Mouse (Mus musculus): ENCODE results near the gene Wdr48. TPM values are rescaled to one million over a fixed set of nuclear protein-coding genes. Genes with fewer than 3 reads are reported as not detected.

The Wdr48 gene
- polyA plus RNA-seq, 1 experiment, result 47.3 TPM

DNA sequence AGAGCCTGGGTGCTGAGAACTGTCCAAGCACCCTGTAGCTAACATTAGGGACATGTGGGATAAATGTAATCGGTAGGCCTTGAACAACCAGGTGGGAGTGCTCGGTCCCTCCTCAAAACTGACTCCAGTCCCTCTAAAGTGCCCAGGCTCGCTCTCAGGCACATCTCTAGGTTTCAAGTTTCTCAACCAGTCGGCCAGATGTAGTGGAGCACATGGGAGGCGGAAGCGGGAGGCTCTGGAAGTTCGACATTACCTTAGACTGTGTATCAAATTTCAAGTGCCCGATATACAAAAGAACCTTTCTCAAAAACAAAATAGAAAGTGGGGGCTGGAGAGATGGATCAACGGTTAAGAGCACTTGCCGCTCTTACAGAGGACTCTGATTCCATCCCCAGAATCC is 45.0 kb downstream of the Wdr48 start:
- peaks cover 5% of the 10 kb centered on the region; the same call in 1 of the 2 replicates for H3K4me1 ChIP-seq (ENCODE audit: control insufficient read depth, insufficient read depth, low read length)
- 70% methylated on average over 10 of the region's 10 CpGs for WGBS
- H3K4me3 ChIP-seq (replicated peaks; ENCODE audit: extremely low read depth, low read depth, low read length), result no peak overlapping the region
- TF ChIP-seq POLR2A (IDR thresholded peaks at IDR 0.05; ENCODE audit: borderline replicate concordance, extremely low read depth, low read depth, low read length) (no peak), CTCF (IDR thresholded peaks at IDR 0.05; ENCODE audit: insufficient read depth, low read length) (no peak)
- DNase-seq, result no peak

DNA sequence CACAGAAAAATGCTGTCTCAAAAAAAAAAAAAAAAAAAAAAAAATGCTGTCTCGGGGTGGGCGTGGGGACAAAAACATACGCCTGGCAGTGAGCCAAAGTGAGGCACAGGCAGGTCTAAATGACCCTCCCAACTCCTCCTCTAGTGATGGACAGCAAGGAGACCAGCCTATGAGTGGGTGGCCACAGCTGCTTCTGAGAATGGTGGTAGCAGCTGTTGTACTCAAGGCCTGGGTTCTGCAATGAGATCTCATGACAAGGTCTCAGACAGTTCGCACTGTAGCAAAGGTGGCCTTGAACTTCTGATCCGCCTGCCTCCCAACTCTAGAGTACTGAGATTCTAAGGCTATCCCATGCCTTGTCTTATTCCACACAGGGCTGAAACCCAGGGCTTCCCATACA is 46.7 kb downstream of the Wdr48 start:
- Histone ChIP-seq H3K4me3 (replicated peaks; ENCODE audit: extremely low read depth, low read depth, low read length) (no peak overlapping the region), H3K4me1 (ENCODE audit: control insufficient read depth, insufficient read depth, low read length) (peaks cover 2% of the 10 kb centered on the region; the same call in 1 of the 2 replicates)
- DNase-seq, result no peak
- WGBS, result 61% methylated on average over 5 of the region's 5 CpGs
- no peak for TF ChIP-seq CTCF (IDR thresholded peaks at IDR 0.05; ENCODE audit: insufficient read depth, low read length)
- TF ChIP-seq POLR2A (IDR thresholded peaks at IDR 0.05; ENCODE audit: borderline replicate concordance, extremely low read depth, low read depth, low read length), result no peak

DNA sequence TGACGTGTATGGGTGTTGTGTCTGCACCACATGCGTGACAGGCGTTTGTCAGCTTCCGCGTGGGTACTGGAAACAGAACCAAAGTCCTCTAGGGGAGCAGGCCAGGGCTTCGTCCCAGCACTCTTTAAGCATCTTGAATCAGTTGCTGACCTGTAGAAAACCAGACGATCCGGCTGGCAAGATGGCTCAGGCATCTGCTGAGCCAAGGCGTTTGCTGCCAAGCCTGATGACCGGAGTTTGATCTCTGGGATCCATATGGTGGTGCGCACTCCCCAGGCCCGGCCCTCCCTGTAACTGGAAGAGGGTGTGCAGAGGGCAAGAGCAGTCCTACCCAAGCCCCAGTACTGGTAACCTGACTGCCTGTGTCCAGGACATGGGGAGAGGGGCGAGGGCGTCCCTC is 47.2 kb downstream of the Wdr48 start:
- H3K4me1 ChIP-seq (ENCODE audit: control insufficient read depth, insufficient read depth, low read length), result no peaks in the 10 kb centered on the region
- TF ChIP-seq POLR2A (IDR thresholded peaks at IDR 0.05; ENCODE audit: borderline replicate concordance, extremely low read depth, low read depth, low read length) (no peak), CTCF (IDR thresholded peaks at IDR 0.05; ENCODE audit: insufficient read depth, low read length) (no peak)
- no peak overlapping the region for H3K4me3 ChIP-seq (replicated peaks; ENCODE audit: extremely low read depth, low read depth, low read length)
- DNase-seq, result no peak
- WGBS, result 74% methylated on average over 14 of the region's 14 CpGs

DNA sequence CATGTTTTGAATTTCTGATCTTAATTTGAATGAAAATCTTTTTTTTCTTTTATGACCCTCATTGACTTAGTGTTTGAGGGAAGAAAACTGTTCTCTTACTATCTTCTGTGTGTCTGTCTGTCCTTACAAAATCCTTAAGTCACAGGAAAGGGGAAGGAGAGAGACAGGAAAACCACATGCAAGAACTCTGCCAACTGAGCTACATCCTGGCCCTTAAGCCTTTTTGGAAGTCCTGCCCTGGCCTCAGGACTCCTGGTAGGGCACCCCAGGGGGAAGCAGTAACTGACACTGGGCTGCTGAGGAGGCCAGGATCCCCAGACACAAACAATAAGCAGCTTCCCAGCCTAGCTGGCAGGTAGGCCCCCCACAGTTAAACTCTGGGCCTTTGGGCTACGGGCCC is 48.6 kb downstream of the Wdr48 start:
- no peaks in the 10 kb centered on the region for H3K4me1 ChIP-seq (ENCODE audit: control insufficient read depth, insufficient read depth, low read length)
- 83% methylated on average over 1 of the region's 1 CpGs for WGBS
- no peak for DNase-seq
- no peak overlapping the region for H3K4me3 ChIP-seq (replicated peaks; ENCODE audit: extremely low read depth, low read depth, low read length)
- no peak for TF ChIP-seq CTCF (IDR thresholded peaks at IDR 0.05; ENCODE audit: insufficient read depth, low read length)
- no peak for TF ChIP-seq POLR2A (IDR thresholded peaks at IDR 0.05; ENCODE audit: borderline replicate concordance, extremely low read depth, low read depth, low read length)

DNA sequence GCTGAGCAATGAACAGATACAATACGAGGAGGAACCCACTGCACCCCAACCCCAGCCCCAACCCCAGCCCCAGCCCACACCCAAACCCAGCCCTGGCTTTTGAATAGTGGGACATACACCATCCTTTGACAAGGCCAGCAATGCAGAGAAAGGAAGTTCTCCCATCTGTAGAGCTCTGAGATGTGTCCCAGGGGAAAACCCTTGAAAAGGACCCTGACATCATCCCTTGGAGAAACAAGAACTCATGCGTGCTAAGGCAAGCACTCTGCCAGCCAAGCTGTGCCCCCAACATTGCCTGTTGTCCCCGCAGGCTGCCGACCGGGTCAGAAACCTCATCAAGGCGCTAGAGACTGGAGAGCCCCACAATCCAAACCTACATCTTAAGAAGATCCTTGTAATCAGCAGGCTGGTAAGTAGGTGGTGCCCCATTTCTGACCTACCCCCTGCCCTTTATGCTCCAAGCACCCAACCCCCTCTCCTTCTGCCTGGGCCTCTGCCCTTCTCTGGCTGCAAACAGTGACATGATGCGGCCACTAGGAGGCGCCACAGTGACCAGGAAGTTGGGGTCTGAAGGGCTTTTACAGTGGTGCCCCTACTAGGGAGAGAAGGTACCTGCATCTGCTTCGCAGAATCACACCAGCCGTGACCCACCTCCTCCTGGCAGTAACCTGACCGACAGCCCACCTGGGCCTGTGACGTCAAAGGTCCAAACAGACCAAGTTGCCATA is 50.7 kb downstream of the Wdr48 start:
- DNase-seq, result no peak
- Histone ChIP-seq H3K4me3 (replicated peaks; ENCODE audit: extremely low read depth, low read depth, low read length) (no peak overlapping the region), H3K4me1 (ENCODE audit: control insufficient read depth, insufficient read depth, low read length) (no peaks in the 10 kb centered on the region)
- TF ChIP-seq CTCF (IDR thresholded peaks at IDR 0.05; ENCODE audit: insufficient read depth, low read length) (peak; percentile 32; the same call in 1 of the 2 replicates), POLR2A (IDR thresholded peaks at IDR 0.05; ENCODE audit: borderline replicate concordance, extremely low read depth, low read depth, low read length) (no peak)
- WGBS, result 68% methylated on average over 12 of the region's 12 CpGs

DNA sequence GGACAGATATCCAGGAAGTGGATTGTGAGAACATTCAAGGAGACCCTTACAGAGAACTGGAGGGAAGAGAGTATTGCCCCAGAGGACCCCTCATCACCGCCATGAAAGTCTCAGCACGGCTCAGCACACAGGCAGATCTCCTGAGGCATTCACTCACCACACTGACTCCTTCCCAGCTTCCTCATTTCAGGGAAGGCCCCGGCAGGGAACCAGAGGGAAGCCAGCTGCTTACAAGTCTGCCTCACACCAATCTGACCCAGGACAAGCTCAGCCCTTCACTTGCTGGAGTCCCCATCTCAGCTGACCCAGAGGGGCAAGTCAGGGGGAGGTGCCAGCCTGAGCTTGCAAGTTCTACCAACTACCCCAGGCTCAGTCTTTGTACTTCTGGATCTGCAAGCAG is 54.1 kb downstream of the Wdr48 start:
- 34% methylated on average over 3 of the region's 3 CpGs for WGBS
- no peak for DNase-seq
- no peak for TF ChIP-seq CTCF (IDR thresholded peaks at IDR 0.05; ENCODE audit: insufficient read depth, low read length)
- no peak for TF ChIP-seq POLR2A (IDR thresholded peaks at IDR 0.05; ENCODE audit: borderline replicate concordance, extremely low read depth, low read depth, low read length)
- H3K4me3 ChIP-seq (replicated peaks; ENCODE audit: extremely low read depth, low read depth, low read length), result no peak overlapping the region
- H3K4me1 ChIP-seq (ENCODE audit: control insufficient read depth, insufficient read depth, low read length), result no peaks in the 10 kb centered on the region

DNA sequence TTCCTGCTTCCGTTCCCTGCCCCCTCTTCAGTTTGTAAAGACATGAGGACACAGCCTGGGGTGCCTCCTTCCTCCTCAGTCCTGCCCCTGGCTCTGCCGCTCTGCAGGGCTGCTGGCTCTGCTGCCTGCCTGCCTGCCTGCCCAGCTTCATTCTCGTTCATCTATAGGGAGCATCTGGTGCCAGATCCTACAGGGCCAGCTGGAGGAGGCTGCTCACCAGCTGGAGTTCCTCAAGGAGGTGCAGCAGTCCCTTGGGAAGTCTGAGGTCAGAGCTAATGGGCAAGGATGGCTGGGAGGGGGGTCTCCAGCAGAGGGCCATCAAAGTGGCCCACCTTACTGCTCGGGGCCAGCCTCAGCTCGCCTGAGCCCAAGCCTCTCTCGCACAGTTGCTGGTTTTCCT is 55.8 kb downstream of the Wdr48 start:
- H3K4me3 ChIP-seq (replicated peaks; ENCODE audit: extremely low read depth, low read depth, low read length), result no peak overlapping the region
- H3K4me1 ChIP-seq (ENCODE audit: control insufficient read depth, insufficient read depth, low read length), result no peaks in the 10 kb centered on the region
- TF ChIP-seq CTCF (IDR thresholded peaks at IDR 0.05; ENCODE audit: insufficient read depth, low read length), result no peak
- no peak for TF ChIP-seq POLR2A (IDR thresholded peaks at IDR 0.05; ENCODE audit: borderline replicate concordance, extremely low read depth, low read depth, low read length)
- no peak for DNase-seq
- 40% methylated on average over 6 of the region's 6 CpGs for WGBS

DNA sequence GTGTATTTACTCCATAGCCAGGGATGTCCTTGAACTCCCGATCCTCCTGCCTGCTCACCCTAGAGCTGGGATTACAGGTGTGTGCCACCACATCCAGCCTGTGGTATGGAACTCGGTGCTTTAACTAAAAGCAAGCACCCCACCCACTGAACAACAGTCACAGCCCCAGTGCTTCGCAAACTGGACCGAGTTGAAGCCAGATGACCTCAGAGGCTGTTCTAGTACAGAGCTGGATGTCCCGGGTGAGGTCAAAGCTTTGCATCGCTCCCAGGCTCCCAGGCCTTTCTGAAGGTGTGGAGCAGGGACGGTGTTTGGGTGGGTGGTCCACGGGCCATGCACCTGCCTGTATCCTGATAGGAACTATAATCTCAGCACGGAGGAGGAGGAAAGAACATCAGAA is 56.7 kb downstream of the Wdr48 start:
- no peak overlapping the region for H3K4me3 ChIP-seq (replicated peaks; ENCODE audit: extremely low read depth, low read depth, low read length)
- H3K4me1 ChIP-seq (ENCODE audit: control insufficient read depth, insufficient read depth, low read length), result no peaks in the 10 kb centered on the region
- no peak for TF ChIP-seq POLR2A (IDR thresholded peaks at IDR 0.05; ENCODE audit: borderline replicate concordance, extremely low read depth, low read depth, low read length)
- no peak for TF ChIP-seq CTCF (IDR thresholded peaks at IDR 0.05; ENCODE audit: insufficient read depth, low read length)
- WGBS, result 77% methylated on average over 9 of the region's 9 CpGs
- DNase-seq, result no peak

DNA sequence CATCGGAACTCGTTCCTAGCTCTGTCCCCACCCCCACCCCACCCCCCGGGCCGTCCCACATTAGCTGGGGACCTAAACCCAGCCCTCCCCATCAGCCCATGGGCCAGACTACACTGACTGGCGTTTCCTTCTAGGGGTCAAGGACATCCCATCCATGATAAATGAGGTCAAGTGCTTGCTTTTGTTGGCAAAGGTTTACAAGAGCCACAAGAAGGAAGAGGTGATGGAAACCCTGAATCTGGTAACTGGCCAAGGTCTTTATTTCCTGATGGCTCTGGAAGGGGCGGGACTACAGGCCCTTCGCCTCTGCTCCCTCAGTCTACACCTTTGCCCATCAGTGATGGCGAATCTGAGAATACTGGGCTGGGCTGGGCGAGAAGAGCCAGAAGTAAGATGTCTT is 64.2 kb downstream of the Wdr48 start:
- H3K4me3 ChIP-seq (replicated peaks; ENCODE audit: extremely low read depth, low read depth, low read length), result no peak overlapping the region
- 0 out of 2 replicates have a peak, but pooled peaks cover 2% of the 10 kb centered on the region for H3K4me1 ChIP-seq (ENCODE audit: control insufficient read depth, insufficient read depth, low read length)
- TF ChIP-seq POLR2A (IDR thresholded peaks at IDR 0.05; ENCODE audit: borderline replicate concordance, extremely low read depth, low read depth, low read length) (no peak), CTCF (IDR thresholded peaks at IDR 0.05; ENCODE audit: insufficient read depth, low read length) (no peak)
- no peak for DNase-seq
- WGBS, result 57% methylated on average over 9 of the region's 9 CpGs

DNA sequence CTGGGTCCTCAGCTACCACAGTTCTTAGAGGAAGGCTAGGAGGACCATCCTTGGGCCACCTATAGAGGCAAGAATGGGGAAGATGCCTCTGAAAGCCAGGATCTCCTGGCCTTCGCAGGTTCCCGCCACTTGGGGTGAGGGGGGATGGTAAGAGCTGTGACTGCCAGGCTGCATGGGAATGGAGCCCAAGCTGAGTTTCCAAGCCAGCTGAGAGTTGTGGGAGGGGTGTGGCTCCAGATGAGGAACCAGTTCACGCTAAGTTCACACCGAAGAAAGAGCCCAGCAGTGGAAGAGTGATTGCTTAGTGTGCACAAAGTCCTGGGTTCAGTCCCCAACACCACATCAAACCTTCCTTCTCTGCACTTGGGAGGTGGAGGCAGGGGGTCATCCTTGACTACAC is 67.5 kb downstream of the Wdr48 start:
- Histone ChIP-seq H3K4me3 (replicated peaks; ENCODE audit: extremely low read depth, low read depth, low read length) (no peak overlapping the region), H3K4me1 (ENCODE audit: control insufficient read depth, insufficient read depth, low read length) (0 out of 2 replicates have a peak, but pooled peaks cover 2% of the 10 kb centered on the region)
- no peak for DNase-seq
- WGBS, result 63% methylated on average over 4 of the region's 4 CpGs
- TF ChIP-seq CTCF (IDR thresholded peaks at IDR 0.05; ENCODE audit: insufficient read depth, low read length) (no peak), POLR2A (IDR thresholded peaks at IDR 0.05; ENCODE audit: borderline replicate concordance, extremely low read depth, low read depth, low read length) (no peak)

Measured in lung, adult 2 months (tissue).